Mouse (Mus musculus) right cerebral cortex, adult 18-20 months (tissue): Measurements from ENCODE around the gene Mfap4.

Experiments used
- DNase-seq: peaks from one replicate; pipeline ENCODE4 v3.0.0; 2022; ENCODE audit warnings: mixed read lengths

Mfap4 gene

GRCm38 (mm10) chr11:61483226-61483845, 1.9 kb upstream of the Mfap4 start:
- no peak for DNase-seq

- no peak for DNase-seq
Observed at GRCm38 (mm10) chr11:61484256-61484612, 997 bp upstream of the Mfap4 start.

GRCm38 (mm10) chr11:61485541-61486457, 568 bp downstream of the Mfap4 start:
- no peak for DNase-seq

- DNase-seq: no peak
Observed at GRCm38 (mm10) chr11:61486458-61487219, 1.4 kb downstream of the Mfap4 start.

GRCm38 (mm10) chr11:61487401-61487800, 2.2 kb downstream of the Mfap4 start:
- peak; percentile 47 for DNase-seq

- no peak for DNase-seq
Observed at GRCm38 (mm10) chr11:61487936-61488335, 2.7 kb downstream of the Mfap4 start.

- DNase-seq: no peak
Observed at GRCm38 (mm10) chr11:61489085-61489484, 3.9 kb downstream of the Mfap4 start.

GRCm38 (mm10) chr11:61489874-61490273, 4.6 kb downstream of the Mfap4 start:
- DNase-seq: no peak

GRCm38 (mm10) chr11:61490944-61491520, 5.8 kb downstream of the Mfap4 start:
- no peak for DNase-seq

- DNase-seq: no peak
Observed at GRCm38 (mm10) chr11:61492749-61493401, 7.6 kb downstream of the Mfap4 start.

- peak; percentile 47 for DNase-seq
Observed at GRCm38 (mm10) chr11:61493525-61494128, 8.4 kb downstream of the Mfap4 start.

- peak; percentile 96 for DNase-seq
Observed at GRCm38 (mm10) chr11:61494129-61494997, 9.1 kb downstream of the Mfap4 start, which contains the start of gene Mapk7. TSS of gene Mapk7 (minus strand) at chr11:61494406.

- DNase-seq: no peak
Observed at GRCm38 (mm10) chr11:61495528-61495927, 10.3 kb downstream of the Mfap4 start.

- no peak for DNase-seq
Observed at GRCm38 (mm10) chr11:61497490-61497889, 12.3 kb downstream of the Mfap4 start.

- no peak for DNase-seq
Observed at GRCm38 (mm10) chr11:61498736-61499504, 13.7 kb downstream of the Mfap4 start.

- no peak for DNase-seq
Observed at GRCm38 (mm10) chr11:61503933-61504332, 18.7 kb downstream of the Mfap4 start.

GRCm38 (mm10) chr11:61504713-61505257, 19.6 kb downstream of the Mfap4 start, which contains the start of gene B9d1:
TSS of gene B9d1 (plus strand) at chr11:61505144.
- DNase-seq: peak; percentile 96

GRCm38 (mm10) chr11:61514953-61515352, 29.7 kb downstream of the Mfap4 start:
- no peak for DNase-seq

GRCm38 (mm10) chr11:61517971-61518370, 32.7 kb downstream of the Mfap4 start:
- DNase-seq: no peak

GRCm38 (mm10) chr11:61518871-61519270, 33.6 kb downstream of the Mfap4 start:
- no peak for DNase-seq
